Mouse (Mus musculus): ENCODE data around the gene Gprasp2.
A peak's percentile ranks its signal among the peaks of the same experiment; 100 is the strongest.
"Not testable (repeated sequence)": the region's sequence is repeated elsewhere in the genome, so short reads cannot be mapped to it uniquely, and the experiment has no call there.

Gprasp2 gene

GRCm38 (mm10) chrX:135838521-135839360, at the start of gene Gprasp2:
TSS of gene Gprasp2 (plus strand) at chrX:135839034.
- peak; percentile 3 for DNase-seq (ENCODE audit: low spot score)

DNA sequence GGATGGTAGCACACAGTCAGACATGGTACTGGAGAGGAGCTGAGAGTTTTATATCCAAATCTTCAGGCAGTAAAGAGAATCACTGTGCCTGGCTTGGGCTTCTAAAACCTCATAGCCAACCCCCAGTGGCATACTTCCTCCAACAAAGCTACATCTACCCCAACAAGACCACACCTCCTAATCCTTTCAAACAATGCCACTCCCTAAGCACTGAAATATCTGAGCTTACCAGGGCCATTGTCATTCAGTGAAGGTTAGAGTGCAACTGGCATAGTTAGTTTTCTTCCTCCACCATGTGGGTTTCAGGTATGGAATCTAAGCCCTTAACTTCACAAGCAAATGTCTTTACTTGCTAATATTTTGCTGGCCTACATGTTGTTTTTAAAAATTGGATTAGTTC, 47.3 kb upstream of the Gprasp2 start:
- DNase-seq (ENCODE audit: low spot score) = no peak

- DNase-seq (ENCODE audit: low spot score) = no peak
Measured at GRCm38 (mm10) chrX:135792326-135792725, 46.5 kb upstream of the Gprasp2 start.

DNA sequence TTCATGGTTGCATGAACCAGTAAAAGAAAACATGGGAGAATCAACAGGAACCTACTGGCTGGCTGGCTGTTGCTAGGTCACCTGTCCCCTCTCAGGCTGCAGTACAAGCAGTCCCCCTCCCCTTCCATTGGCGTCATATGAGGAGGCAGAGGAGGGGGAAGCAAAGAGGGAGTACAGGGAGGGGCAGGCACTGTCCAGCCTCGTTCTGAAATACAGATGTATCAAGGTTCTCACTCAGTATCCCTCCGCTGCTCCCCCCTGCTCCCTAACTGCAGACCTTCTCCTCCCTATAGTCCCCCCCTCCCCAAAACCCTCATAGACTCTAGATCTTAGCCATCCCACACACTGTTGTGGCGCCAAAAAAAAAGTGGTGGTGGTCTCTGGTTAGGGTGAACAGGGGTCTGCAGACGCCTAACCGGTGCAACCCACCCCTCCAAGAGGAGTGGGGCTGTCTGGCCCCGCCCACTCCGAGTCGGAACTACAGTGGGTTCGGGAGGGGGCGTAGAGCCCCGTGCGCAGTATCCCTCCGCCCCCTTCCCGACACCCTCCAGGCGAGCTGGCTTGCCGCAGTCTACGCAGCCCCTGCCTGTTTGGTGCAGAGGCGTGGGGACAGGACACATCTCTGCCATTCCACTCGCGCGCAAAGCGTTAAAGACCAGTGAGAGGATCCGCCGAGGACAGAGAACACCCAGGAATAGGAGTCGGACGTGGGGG, 43.1 kb upstream of the Gprasp2 start:
- DNase-seq (ENCODE audit: low spot score) = peak; percentile 13

GRCm38 (mm10) chrX:135796305-135797211, 42.3 kb upstream of the Gprasp2 start:
- not testable (repeated sequence) for DNase-seq (ENCODE audit: low spot score)

GRCm38 (mm10) chrX:135797212-135797644, 41.6 kb upstream of the Gprasp2 start, which contains the start of gene Bhlhb9:
TSS of gene Bhlhb9 (plus strand) at chrX:135797594.
- DNase-seq (ENCODE audit: low spot score) = peak; percentile 28

DNA sequence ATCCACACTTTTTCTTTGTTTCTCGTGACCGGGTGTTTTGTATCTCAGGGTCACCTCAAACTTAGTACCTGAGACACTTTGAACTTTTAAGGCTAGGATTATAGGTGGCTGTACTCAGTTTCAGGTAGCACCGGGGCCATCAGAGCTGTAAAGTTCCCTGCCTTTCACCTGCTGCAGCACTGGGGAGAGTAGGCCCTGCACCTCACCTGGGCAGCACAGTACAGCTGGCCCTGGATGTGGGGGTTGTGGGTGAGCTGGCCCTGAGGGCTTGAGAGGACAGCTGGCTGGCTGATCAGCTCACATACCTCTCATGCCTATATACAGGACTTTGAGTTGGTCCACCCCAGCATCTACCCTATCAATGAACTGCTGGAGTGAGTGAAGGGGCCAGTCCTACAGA, 34.7 kb upstream of the Gprasp2 start:
- no peak for DNase-seq (ENCODE audit: low spot score)

- DNase-seq (ENCODE audit: low spot score) = peak; percentile 32
Measured at GRCm38 (mm10) chrX:135805780-135806179, 33.1 kb upstream of the Gprasp2 start.

GRCm38 (mm10) chrX:135835896-135836295, 2.9 kb upstream of the Gprasp2 start:
- DNase-seq (ENCODE audit: low spot score) = not testable (repeated sequence)

DNA sequence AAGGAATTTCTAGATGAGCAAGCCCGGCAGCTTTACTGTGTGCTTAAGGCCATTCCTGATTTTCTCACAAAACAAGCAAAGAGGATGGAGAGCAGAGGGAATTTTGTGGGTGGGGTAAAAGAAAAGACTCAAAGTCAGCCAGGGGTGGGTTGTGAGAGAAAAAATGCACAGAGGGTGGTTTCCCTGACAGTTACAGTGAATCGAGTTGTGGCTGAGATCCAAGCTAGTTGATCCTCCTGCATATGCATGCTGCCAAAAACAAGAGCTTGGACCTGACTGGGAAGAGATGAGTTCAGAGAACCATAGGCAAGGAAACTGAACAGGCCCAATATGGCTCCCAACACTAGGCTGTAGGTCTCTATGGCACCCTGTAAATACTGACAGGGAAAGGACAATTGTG, 938 bp upstream of the Gprasp2 start:
- DNase-seq (ENCODE audit: low spot score) = no peak

GRCm38 (mm10) chrX:135839397-135840391, 860 bp downstream of the Gprasp2 start:
- DNase-seq (ENCODE audit: low spot score) = peak; percentile 21

- not testable (repeated sequence) for DNase-seq (ENCODE audit: low spot score)
Measured at GRCm38 (mm10) chrX:135866806-135867205, 28.0 kb downstream of the Gprasp2 start.

DNA sequence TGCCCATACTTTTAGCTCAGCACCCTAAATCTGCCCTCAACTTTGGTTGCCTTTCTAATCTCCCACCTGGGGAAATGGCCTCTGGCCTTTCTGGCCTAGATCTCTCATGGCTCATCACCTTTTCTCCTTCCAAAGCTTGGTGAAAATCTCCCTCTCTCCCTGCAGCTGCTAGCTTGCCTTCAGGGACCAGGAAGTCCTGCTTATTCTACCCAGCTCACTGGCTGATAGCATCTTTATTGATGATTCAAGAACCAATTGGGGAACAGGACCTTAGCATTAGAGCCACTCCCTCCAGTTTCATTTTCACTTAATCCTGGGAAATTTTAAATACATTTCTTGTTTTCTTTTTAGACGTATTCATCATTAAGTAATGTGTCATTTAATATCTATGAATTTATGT, 37.8 kb downstream of the Gprasp2 start:
- no peak for DNase-seq (ENCODE audit: low spot score)

DNA sequence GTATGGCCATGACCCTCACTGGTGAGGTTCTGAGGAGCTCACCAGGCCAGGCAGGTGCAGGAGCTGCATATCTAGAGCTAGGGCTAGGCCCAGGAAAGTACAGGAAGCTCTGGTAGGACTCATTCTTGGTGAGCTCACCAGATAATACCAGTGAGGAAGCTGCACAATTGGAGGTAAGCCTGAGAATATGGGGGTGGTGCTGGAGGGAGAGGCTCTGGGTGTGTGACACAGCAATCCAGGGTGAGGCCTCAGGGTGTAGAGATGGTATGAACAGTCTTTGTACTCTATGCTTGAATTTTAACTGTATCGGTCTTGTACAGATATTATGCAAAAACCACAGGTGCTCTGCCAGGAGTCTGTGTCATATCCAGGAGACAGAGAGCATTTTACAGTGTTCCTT, 40.8 kb downstream of the Gprasp2 start:
- DNase-seq (ENCODE audit: low spot score) = no peak

DNA sequence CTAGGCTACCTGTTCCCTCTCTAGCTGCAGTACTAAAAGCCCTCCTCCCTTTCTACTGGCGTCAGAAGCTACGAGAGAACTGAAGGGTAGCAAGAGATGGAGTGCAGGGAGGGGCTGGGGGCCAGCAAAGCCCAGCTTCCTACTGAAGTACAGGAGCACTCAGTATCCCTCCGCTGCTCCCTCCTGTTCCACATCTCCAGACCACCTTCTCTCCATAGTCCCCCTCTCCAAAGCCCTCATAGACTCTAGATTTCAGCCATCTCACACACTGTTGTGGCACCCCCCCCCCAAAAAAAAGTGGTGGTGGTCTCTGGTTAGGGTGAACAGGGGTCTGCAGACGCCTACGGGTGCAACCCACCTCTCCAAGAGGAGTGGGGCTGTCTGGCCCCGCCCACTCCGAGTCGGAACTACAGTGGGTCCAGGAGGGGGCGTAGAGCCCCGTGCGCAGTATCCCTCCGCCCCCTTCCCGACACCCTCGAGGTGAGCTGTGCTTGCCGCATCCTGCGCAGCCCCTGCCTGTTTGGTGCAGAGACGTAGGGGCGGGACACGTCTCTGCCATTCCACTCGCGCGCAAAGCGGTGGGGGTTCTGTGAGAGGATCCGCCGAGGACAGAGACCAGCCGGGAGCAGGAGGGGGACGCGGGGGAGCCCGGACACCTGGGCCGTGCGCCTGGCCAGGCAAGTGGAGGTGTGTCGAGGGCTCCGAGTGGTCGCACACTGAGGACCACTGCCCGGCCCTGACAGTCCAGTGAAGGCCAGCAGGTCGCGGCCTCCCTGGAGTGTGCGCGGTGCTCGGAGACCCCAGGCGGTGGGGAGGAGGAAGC, 46.8 kb downstream of the Gprasp2 start:
- DNase-seq (ENCODE audit: low spot score) = peak; percentile 64

- peak; percentile 11 for DNase-seq (ENCODE audit: low spot score)
Measured at GRCm38 (mm10) chrX:135886234-135886585, 47.4 kb downstream of the Gprasp2 start.
